12 mouse cellular contexts compared by ENCODE assay signal in the genomic region with DNA sequence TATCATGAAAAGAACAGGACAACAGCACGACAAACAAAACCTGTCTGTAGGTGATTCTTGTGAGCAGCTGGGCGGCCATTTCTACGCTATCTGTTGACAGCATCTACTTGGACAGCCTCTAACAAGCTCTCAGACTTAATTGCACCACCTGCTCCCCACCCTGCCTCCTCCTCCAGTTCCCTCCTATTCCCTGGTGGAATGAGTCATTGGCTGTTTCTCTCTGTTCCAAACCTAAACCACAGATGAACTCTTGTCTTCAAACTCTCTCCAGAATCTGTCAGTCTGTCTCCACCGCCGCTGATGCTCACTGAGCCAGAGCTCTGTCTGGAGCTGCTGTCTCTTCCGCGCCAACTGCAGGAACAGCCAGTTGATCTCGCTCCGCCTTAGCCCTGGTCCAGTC. TPM values are rescaled to one million over a fixed set of nuclear protein-coding genes. Genes with fewer than 3 reads are reported as not detected.
DNase-seq lines count a peak whose midpoint lies in the region; ATAC-seq and TF ChIP-seq lines count a peak whose summit lies in the region.
"Had no signal": no experiment of that assay in that cellular context is flagged by ENCODE, and none has a peak within 500 bp of the region (broad histone marks: within the 10 kb centered on the region; RNA-seq: fewer than 3 reads in every experiment).

No protein-coding gene starts in this region.

- no peak for TF ChIP-seq EP300 in ES-Bruce4 (IDR thresholded peaks at IDR 0.05; ENCODE audit: insufficient read depth, low read depth, low read length)

- H3K9ac ChIP-seq in heart, embryonic 11.5 days (ENCODE audit: low read depth, low read length): no peak overlapping the region
- peak overlapping the region; percentile 22; the same call in 1 of the 2 replicates for H3K9ac ChIP-seq in ES-Bruce4 (ENCODE audit: low read depth, poor library complexity, severe bottlenecking)
- H3K9ac ChIP-seq: heart, embryonic 15.5 days; liver, embryonic 13.5 days; stomach, embryonic 15.5 days had no signal

- no peak overlapping the region for H3K4me2 ChIP-seq in heart, embryonic 11.5 days
- H3K4me2 ChIP-seq: heart, embryonic 15.5 days; liver, embryonic 13.5 days; stomach, embryonic 15.5 days had no signal

- 86% methylated on average over 9 of the region's 9 CpGs for WGBS in heart, embryonic 11.5 days (ENCODE audit: insufficient replicate concordance)

- intact Hi-C loops in gastrocnemius, postnatal 14 days (cut with DNase I; ENCODE audit: low total_unique reads): no loop called here

- H3K27me3 ChIP-seq in heart, embryonic 11.5 days (ENCODE audit: control insufficient read depth, insufficient read depth, low read length): no peaks in the 10 kb centered on the region
- H3K27me3 ChIP-seq in ES-Bruce4 (ENCODE audit: control insufficient read depth, insufficient read depth, low read length, poor library complexity, severe bottlenecking): no peaks in the 10 kb centered on the region
- H3K27me3 ChIP-seq: heart, embryonic 15.5 days; liver, embryonic 13.5 days; stomach, embryonic 15.5 days had no signal

- no peak overlapping the region for H3K27ac ChIP-seq in heart, embryonic 11.5 days (ENCODE audit: low read depth, low read length)
- H3K27ac ChIP-seq in ES-Bruce4 (ENCODE audit: insufficient read depth, low read length): no peak overlapping the region
- H3K27ac ChIP-seq: heart, embryonic 15.5 days; liver, embryonic 13.5 days; macrophage; stomach, embryonic 15.5 days had no signal

- peak; percentile 42 for DNase-seq in heart, adult 8-10 months (ENCODE audit: low spot score)
- DNase-seq in 3134 (ENCODE audit: extremely low read depth, insufficient read length, low spot score): peak; percentile 75
- DNase-seq in gastrocnemius, postnatal 14 days: peak; percentile 44
- no peak for DNase-seq in thymus, postnatal 4 days
- no peak for DNase-seq in kidney, postnatal 14 days
- DNase-seq: liver, embryonic 13.5 days had no signal

- ATAC-seq in heart, embryonic 11.5 days (replicated peaks; ENCODE audit: insufficient number of reproducible peaks, low FRiP score, low TSS enrichment): no peak
- ATAC-seq in erythroblast, adult 5-6 weeks (replicated peaks; ENCODE audit: low FRiP score, poor library complexity, severe bottlenecking): no peak

- TF ChIP-seq CTCF in ES-Bruce4 (IDR thresholded peaks at IDR 0.05; ENCODE audit: low read depth, low read length): no peak

- H3K4me1 ChIP-seq in heart, embryonic 11.5 days (ENCODE audit: control insufficient read depth, insufficient read depth, low read length): no peaks in the 10 kb centered on the region
- no peaks in the 10 kb centered on the region for H3K4me1 ChIP-seq in ES-Bruce4 (ENCODE audit: control insufficient read depth, insufficient read depth, low read length)
- H3K4me1 ChIP-seq: heart, embryonic 15.5 days; liver, embryonic 13.5 days; stomach, embryonic 15.5 days had no signal

- no peak for TF ChIP-seq POLR2A in ES-Bruce4 (IDR thresholded peaks at IDR 0.05; ENCODE audit: insufficient read depth, low read length)

- no peaks in the 10 kb centered on the region; the same call in 1 of the 2 replicates for H3K9me3 ChIP-seq in heart, embryonic 11.5 days (replicated peaks; ENCODE audit: control insufficient read depth, low read length)
- no peaks in the 10 kb centered on the region for H3K9me3 ChIP-seq in ES-Bruce4 (replicated peaks; ENCODE audit: control insufficient read depth, insufficient read depth, low read length, poor library complexity, severe bottlenecking)
- H3K9me3 ChIP-seq: heart, embryonic 15.5 days; liver, embryonic 13.5 days; stomach, embryonic 15.5 days had no signal

- no peaks in the 10 kb centered on the region for H3K36me3 ChIP-seq in heart, embryonic 11.5 days (ENCODE audit: control insufficient read depth, insufficient read depth, low read length)
- no peaks in the 10 kb centered on the region for H3K36me3 ChIP-seq in ES-Bruce4 (ENCODE audit: control insufficient read depth, insufficient read depth, low read length, poor library complexity, severe bottlenecking)
- H3K36me3 ChIP-seq: heart, embryonic 15.5 days; liver, embryonic 13.5 days; stomach, embryonic 15.5 days had no signal

- no peak overlapping the region for H3K4me3 ChIP-seq in heart, embryonic 11.5 days (ENCODE audit: low read depth, low read length)
- H3K4me3 ChIP-seq in ES-Bruce4 (ENCODE audit: low read depth, low read length): peak overlapping the region; percentile 26; the same call in 1 of the 2 replicates
- H3K4me3 ChIP-seq: heart, embryonic 15.5 days; liver, embryonic 13.5 days; stomach, embryonic 15.5 days had no signal

RNA-seq across cellular contexts. Expression of gene Fbxo11, which starts 41.3 kb away (rescaled TPM):
- 10 to 100 TPM; 31.1 to 37.0 (median 35.5) TPM for total RNA-seq in heart, adult 8-10 months (2022)
- 17.3 and 17.7 TPM in 2 replicates for polyA plus RNA-seq in heart, embryonic 11.5 days (2014; fragmentation: Nextera tagmentation; extraction: Ambion mirVana)
- polyA plus RNA-seq in ES-Bruce4 (2011; ENCODE audit: insufficient read depth, insufficient read length, low read depth, missing spikeins): 64.4 and 69.7 TPM in 2 replicates
- 10 to 100 TPM; 32.3 to 33.7 TPM for total RNA-seq in gastrocnemius, postnatal 14 days (2021)
- total RNA-seq in erythroblast, adult 5-6 weeks (2015; ENCODE audit: low replicate concordance): 11.5 and 13.2 TPM in 2 replicates
- total RNA-seq in erythroblast, adult 5-6 weeks (2017; ENCODE audit: low replicate concordance): 5.7 and 8.7 TPM in 2 replicates

Comparison
In these comparisons a context has a peak if more than half of its experiments do, and no peak if none do; other contexts are left out.
1. DNase-seq: peak in heart, adult 8-10 months (single experiment), 3134 (single experiment) and gastrocnemius, postnatal 14 days (single experiment); none in thymus, postnatal 4 days (single experiment) and kidney, postnatal 14 days (single experiment).